Mouse (Mus musculus) olfactory bulb, adult 2 months (tissue): ENCODE data around the gene Fignl1.

ENCODE experiments used
- CTCF ChIP-seq: fragments of 200-500 bp; IDR thresholded peaks from 2 replicates; pipeline ENCODE4 v1.5.1; 2012; ENCODE audit warnings: low read depth, mild to moderate bottlenecking, low read length, moderate library complexity; ENCODE audit not compliant: insufficient read depth
- POLR2A ChIP-seq: fragments of 200-500 bp; IDR thresholded peaks from 2 replicates; pipeline ENCODE4 v1.6.1; 2012; ENCODE audit warnings: mild to moderate bottlenecking, low read depth, low read length, moderate library complexity; ENCODE audit not compliant: insufficient read depth

GRCm38 (mm10) chr11:11837384-11837783 lies 28.6 kb upstream of the Fignl1 start:
- no peak for TF ChIP-seq POLR2A
- TF ChIP-seq CTCF, result no peak
